Mouse (Mus musculus) ES-Bruce4 (cell line): ENCODE results near the gene Ndufv3. TPM values are rescaled to one million over a fixed set of nuclear protein-coding genes. Genes with fewer than 3 reads are reported as not detected.

Experiments
- H3K27ac ChIP-seq: 2 replicates; pipeline ENCODE4 v1.5.1; 2012; ENCODE audit warnings: low read length, inconsistent platforms; ENCODE audit not compliant: insufficient read depth
- H3K27me3 ChIP-seq: 2 replicates; pipeline ENCODE4 v1.6.1; 2012; ENCODE audit warnings: mild to moderate bottlenecking, low read length, inconsistent platforms; ENCODE audit not compliant: control insufficient read depth, poor library complexity, insufficient read depth, severe bottlenecking
- H3K36me3 ChIP-seq: 2 replicates; pipeline ENCODE4 v1.6.1; 2012; ENCODE audit warnings: inconsistent platforms, mild to moderate bottlenecking, low read length, moderate library complexity; ENCODE audit not compliant: control insufficient read depth, poor library complexity, insufficient read depth, severe bottlenecking
- H3K4me1 ChIP-seq: one replicate; pipeline ENCODE4 v1.8.1; 2011; ENCODE audit warnings: low read length; ENCODE audit not compliant: control insufficient read depth, insufficient read depth
- H3K4me3 ChIP-seq: 2 replicates; pipeline ENCODE4 v1.5.1; 2011; ENCODE audit warnings: low read depth, mild to moderate bottlenecking, low read length
- H3K9ac ChIP-seq: 2 replicates; pipeline ENCODE4 v1.6.1; 2012; ENCODE audit warnings: low read depth, mild to moderate bottlenecking, inconsistent platforms; ENCODE audit not compliant: poor library complexity, severe bottlenecking
- H3K9me3 ChIP-seq: replicated peaks from 2 replicates; pipeline ENCODE4 v1.6.1; 2012; ENCODE audit warnings: mild to moderate bottlenecking, low read length, inconsistent platforms; ENCODE audit not compliant: control insufficient read depth, poor library complexity, insufficient read depth, severe bottlenecking
- CTCF ChIP-seq: IDR thresholded peaks from one replicate; pipeline ENCODE4 v1.8.1; 2011; ENCODE audit warnings: low read depth, low read length
- EP300 ChIP-seq: IDR thresholded peaks from 2 replicates; pipeline ENCODE4 v1.6.1; 2011; ENCODE audit warnings: low read depth, low read length; ENCODE audit not compliant: insufficient read depth
- POLR2A ChIP-seq: IDR thresholded peaks from one replicate; pipeline ENCODE4 v1.8.1; 2011; ENCODE audit warnings: low read length; ENCODE audit not compliant: insufficient read depth
- polyA plus RNA-seq: library from polyadenylated mRNA; stranded (reverse); fragments of >200 nt; gene quantifications from 2 replicates; pipeline ENCODE4 v1.2.4, GENCODE M21; 2011; ENCODE audit warnings: low read depth; ENCODE audit not compliant: missing spikeins, insufficient read depth, insufficient read length

Ndufv3 gene
- polyA plus RNA-seq, 1 experiment, result 116 TPM

DNA sequence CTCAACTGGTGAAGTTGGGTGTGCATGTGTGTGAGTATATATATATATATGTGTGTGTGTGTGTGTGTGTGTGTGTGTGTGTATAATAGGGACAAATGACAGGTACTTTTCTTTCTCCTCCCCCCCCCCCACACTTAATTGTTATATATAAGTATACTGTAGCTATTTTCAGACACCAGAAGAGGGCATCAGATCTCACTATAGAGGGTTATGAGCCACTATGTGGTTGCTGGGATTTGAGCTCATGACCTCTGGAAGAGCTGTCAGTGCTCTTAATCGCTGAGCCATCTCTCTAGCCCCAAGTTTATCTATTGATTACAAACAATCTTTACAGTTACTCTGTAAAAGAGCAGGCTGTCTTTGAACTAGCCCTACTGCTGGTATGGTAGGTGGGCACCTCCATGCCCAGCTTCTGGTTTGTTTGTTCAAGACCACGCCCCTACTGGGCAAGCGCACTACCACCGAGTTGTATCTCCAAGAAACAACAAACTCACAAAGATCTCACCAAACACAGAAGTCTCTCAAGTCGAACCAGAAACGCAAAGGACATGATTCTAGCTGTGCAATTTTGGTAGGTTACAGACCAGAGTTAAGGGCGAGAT is 470 bp upstream of the Ndufv3 start:
- TF ChIP-seq EP300 (no peak), CTCF (no peak)
- H3K9ac ChIP-seq, result no peak overlapping the region
- H3K4me1 ChIP-seq, result no peaks in the 10 kb centered on the region
- no peaks in the 10 kb centered on the region for H3K27me3 ChIP-seq
- H3K9me3 ChIP-seq, result no peaks in the 10 kb centered on the region
- peaks cover 2% of the 10 kb centered on the region; the same call in 1 of the 2 replicates for H3K36me3 ChIP-seq
- H3K27ac ChIP-seq, result no peak overlapping the region
- H3K4me3 ChIP-seq, result peak overlapping the region; percentile 70

- Histone ChIP-seq H3K27me3 (no peaks in the 10 kb centered on the region), H3K27ac (no peak overlapping the region), H3K36me3 (peaks cover 2% of the 10 kb centered on the region; the same call in 1 of the 2 replicates), H3K9ac (peak overlapping the region; percentile 40; the same call in 1 of the 2 replicates), H3K4me1 (no peaks in the 10 kb centered on the region), H3K9me3 (no peaks in the 10 kb centered on the region), H3K4me3 (peak overlapping the region; percentile 81)
- TF ChIP-seq CTCF, result no peak
- no peak for TF ChIP-seq EP300
Measured at GRCm38 (mm10) chr17:31520895-31521294, 980 bp downstream of the Ndufv3 start.

GRCm38 (mm10) chr17:31521948-31522347 is 2.0 kb downstream of the Ndufv3 start:
- Histone ChIP-seq H3K36me3 (peaks cover 2% of the 10 kb centered on the region; the same call in 1 of the 2 replicates), H3K4me1 (no peaks in the 10 kb centered on the region), H3K27ac (no peak overlapping the region), H3K27me3 (no peaks in the 10 kb centered on the region), H3K9ac (no peak overlapping the region), H3K9me3 (no peaks in the 10 kb centered on the region), H3K4me3 (no peak overlapping the region)
- TF ChIP-seq EP300 (no peak), CTCF (no peak), POLR2A (no peak)

GRCm38 (mm10) chr17:31525114-31525513 is 5.2 kb downstream of the Ndufv3 start:
- Histone ChIP-seq H3K4me3 (no peak overlapping the region), H3K27ac (peak overlapping the region; percentile 12; the same call in 1 of the 2 replicates), H3K9me3 (no peaks in the 10 kb centered on the region), H3K27me3 (no peaks in the 10 kb centered on the region), H3K9ac (no peak overlapping the region), H3K4me1 (no peaks in the 10 kb centered on the region), H3K36me3 (peaks cover 2% of the 10 kb centered on the region; the same call in 1 of the 2 replicates)
- TF ChIP-seq POLR2A (no peak), CTCF (no peak), EP300 (no peak)

- H3K27ac ChIP-seq, result no peak overlapping the region
- no peak overlapping the region for H3K9ac ChIP-seq
- H3K36me3 ChIP-seq, result peaks cover 2% of the 10 kb centered on the region; the same call in 1 of the 2 replicates
- H3K4me3 ChIP-seq, result no peak overlapping the region
- TF ChIP-seq POLR2A (no peak), EP300 (peak; percentile 75), CTCF (no peak)
- H3K9me3 ChIP-seq, result no peaks in the 10 kb centered on the region
- no peaks in the 10 kb centered on the region for H3K4me1 ChIP-seq
- no peaks in the 10 kb centered on the region for H3K27me3 ChIP-seq
Measured at GRCm38 (mm10) chr17:31525816-31526215, 5.9 kb downstream of the Ndufv3 start.

GRCm38 (mm10) chr17:31529314-31529713 is 9.4 kb downstream of the Ndufv3 start:
- TF ChIP-seq POLR2A, result no peak
- peak; percentile 86 for TF ChIP-seq EP300
- TF ChIP-seq CTCF, result peak; percentile 70
- Histone ChIP-seq H3K9ac (peak overlapping the region; percentile 59), H3K4me1 (no peaks in the 10 kb centered on the region), H3K4me3 (peak overlapping the region; percentile 89), H3K9me3 (no peaks in the 10 kb centered on the region), H3K27ac (peak overlapping the region; percentile 77), H3K27me3 (no peaks in the 10 kb centered on the region), H3K36me3 (no peaks in the 10 kb centered on the region)
